Mouse (Mus musculus) cerebellum, postnatal 14 days (tissue): ENCODE results near the gene Cep250.
A peak's percentile ranks its signal among the peaks of the same experiment; 100 is the strongest.

Experiments
- DNase-seq, 2 experiments: peaks; one replicate each; pipeline ENCODE4 v3.0.0; 2021; ENCODE audit warnings: mixed read lengths in 2 of 2

The Cep250 gene

GRCm38 (mm10) chr2:155973348-155973747 is 17.1 kb downstream of the Cep250 start:
- no peak for DNase-seq

GRCm38 (mm10) chr2:155974087-155974731 is 18.0 kb downstream of the Cep250 start:
- no peak for DNase-seq

- no peak for DNase-seq
These were observed 23.2 kb downstream of the Cep250 start for GRCm38 (mm10) chr2:155979328-155979991.

- DNase-seq, result no peak
These were observed 29.5 kb downstream of the Cep250 start for GRCm38 (mm10) chr2:155985776-155986175.

- DNase-seq, result no peak
These were observed 30.9 kb downstream of the Cep250 start for GRCm38 (mm10) chr2:155987131-155987530.

GRCm38 (mm10) chr2:155989085-155989484 is 32.8 kb downstream of the Cep250 start:
- peak; percentile 67 to 71 for DNase-seq

GRCm38 (mm10) chr2:155991151-155991550 is 34.9 kb downstream of the Cep250 start:
- DNase-seq, result peak; percentile 59 to 69

GRCm38 (mm10) chr2:155991863-155992321 is 35.6 kb downstream of the Cep250 start:
- DNase-seq, result peak; percentile 98 to 99

- peak in 1 of 2 experiments; percentile 58 for DNase-seq
These were observed 49.1 kb downstream of the Cep250 start for GRCm38 (mm10) chr2:156005393-156005792.

- peak; percentile 98 to 99 for DNase-seq
These were observed 51.8 kb downstream of the Cep250 start, which contains the start of the genes 6430550D23Rik and Ergic3 for GRCm38 (mm10) chr2:156007888-156008532. Gene 6430550D23Rik, minus strand, starts transcription at chr2:156007977. Gene Ergic3, plus strand, starts transcription at chr2:156008045.

- no peak for DNase-seq
These were observed 61.8 kb downstream of the Cep250 start for GRCm38 (mm10) chr2:156018106-156018505.

- no peak for DNase-seq
These were observed 65.0 kb downstream of the Cep250 start for GRCm38 (mm10) chr2:156021219-156021618.

- DNase-seq, result no peak
These were observed 65.5 kb downstream of the Cep250 start for GRCm38 (mm10) chr2:156021765-156022164.

- DNase-seq, result no peak
These were observed 69.2 kb downstream of the Cep250 start for GRCm38 (mm10) chr2:156025482-156025881.

GRCm38 (mm10) chr2:156039390-156039789 is 83.1 kb downstream of the Cep250 start:
- no peak for DNase-seq

- no peak for DNase-seq
These were observed 86.6 kb downstream of the Cep250 start for GRCm38 (mm10) chr2:156042903-156043302.

- no peak for DNase-seq
These were observed 91.7 kb downstream of the Cep250 start for GRCm38 (mm10) chr2:156047929-156048328.
